Mouse (Mus musculus) midbrain, embryonic 16.5 days (tissue): ENCODE measurements at regions not wholly inside any gene's neighbourhood (a gene's known extent, or its start where the extent isn't known, plus 50 kb on each side); places are given as distances from the start of the nearest gene placed in this dataset.

ENCODE experiments used
- ATAC-seq: fragments of 200-750 bp; cut with Nextera tagmentation; 2 replicates; pipeline ENCODE4 v1.8.0; 2017; ENCODE audit warnings: moderate TSS enrichment
- H3K27ac ChIP-seq: fragments of 300-500 bp; sonication (generic); 2 replicates; pipeline ENCODE4 v1.5.1; 2014; ENCODE audit warnings: mild to moderate bottlenecking, low read length, mixed read lengths
- H3K27me3 ChIP-seq: fragments of 300-500 bp; sonication (generic); 2 replicates; pipeline ENCODE4 v1.6.1; 2014; ENCODE audit warnings: low read depth, low read length, mixed read lengths; ENCODE audit not compliant: control insufficient read depth, insufficient read depth
- H3K36me3 ChIP-seq: fragments of 300-500 bp; sonication (generic); 2 replicates; pipeline ENCODE4 v1.6.1; 2014; ENCODE audit warnings: mild to moderate bottlenecking, low read length, moderate library complexity, mixed read lengths; ENCODE audit not compliant: control insufficient read depth, insufficient read depth
- H3K4me1 ChIP-seq: fragments of 300-500 bp; sonication (generic); 2 replicates; pipeline ENCODE4 v1.6.1; 2014; ENCODE audit warnings: mild to moderate bottlenecking, low read length, mixed read lengths; ENCODE audit not compliant: control insufficient read depth, insufficient read depth
- H3K4me2 ChIP-seq: fragments of 300-500 bp; sonication (generic); 2 replicates; pipeline ENCODE4 v1.6.1; 2014; ENCODE audit warnings: mild to moderate bottlenecking, low read length, mixed read lengths
- H3K4me3 ChIP-seq: fragments of 300-500 bp; sonication (generic); 2 replicates; pipeline ENCODE4 v1.5.1; 2014; ENCODE audit warnings: low read depth, mild to moderate bottlenecking, low read length, moderate library complexity, mixed read lengths
- H3K9ac ChIP-seq: fragments of 300-500 bp; sonication (generic); 2 replicates; pipeline ENCODE4 v1.6.1; 2014; ENCODE audit warnings: low read depth, low read length, mixed read lengths
- H3K9me3 ChIP-seq: fragments of 300-500 bp; sonication (generic); replicated peaks from 2 replicates; pipeline ENCODE4 v1.6.1; 2014; ENCODE audit warnings: mild to moderate bottlenecking, low read length, mixed read lengths; ENCODE audit not compliant: control insufficient read depth, poor library complexity, severe bottlenecking
- WGBS: fragments of 180-500 bp; shearing (Covaris S2); extraction: QIAGEN DNeasy Blood & Tissue Kit; methylation state at CpG from one replicate; pipeline ENCODE4 v1.1.7; 2014; 5-methylcytosine and 5-hydroxymethylcytosine counted together

GRCm38 (mm10) chr13:85570886-85571527 is 282.1 kb upstream of the Rasa1 start:
- H3K27me3 ChIP-seq = no peaks in the 10 kb centered on the region
- no peaks in the 10 kb centered on the region for H3K4me1 ChIP-seq
- H3K4me2 ChIP-seq = no peak overlapping the region
- WGBS = 75% methylated on average over 2 of the region's 2 CpGs
- no peak for ATAC-seq
- no peaks in the 10 kb centered on the region for H3K36me3 ChIP-seq
- no peak overlapping the region for H3K4me3 ChIP-seq
- H3K9me3 ChIP-seq = no peaks in the 10 kb centered on the region
- no peak overlapping the region for H3K9ac ChIP-seq
- H3K27ac ChIP-seq = no peak overlapping the region

GRCm38 (mm10) chr13:85557821-85558220 is 268.9 kb upstream of the Rasa1 start:
- ATAC-seq = no peak
- H3K4me3 ChIP-seq = no peak overlapping the region
- WGBS = 91% methylated on average over 2 of the region's 2 CpGs
- H3K27ac ChIP-seq = no peak overlapping the region
- no peaks in the 10 kb centered on the region for H3K9me3 ChIP-seq
- H3K4me1 ChIP-seq = no peaks in the 10 kb centered on the region
- H3K4me2 ChIP-seq = no peak overlapping the region
- no peaks in the 10 kb centered on the region for H3K27me3 ChIP-seq
- H3K9ac ChIP-seq = no peak overlapping the region
- no peaks in the 10 kb centered on the region for H3K36me3 ChIP-seq

- 7% methylated on average over 5 of the region's 5 CpGs for WGBS
- H3K4me1 ChIP-seq = no peaks in the 10 kb centered on the region
- no peaks in the 10 kb centered on the region for H3K9me3 ChIP-seq
- no peak overlapping the region for H3K4me3 ChIP-seq
- ATAC-seq = peak; percentile 78; the same call in 1 of the 2 replicates
- H3K4me2 ChIP-seq = no peak overlapping the region
- no peaks in the 10 kb centered on the region for H3K36me3 ChIP-seq
- no peak overlapping the region for H3K27ac ChIP-seq
- H3K9ac ChIP-seq = no peak overlapping the region
- no peaks in the 10 kb centered on the region for H3K27me3 ChIP-seq
Measured at GRCm38 (mm10) chr13:85556101-85556853, 267.3 kb upstream of the Rasa1 start.

GRCm38 (mm10) chr13:85553072-85553471 is 264.1 kb upstream of the Rasa1 start:
- no peaks in the 10 kb centered on the region for H3K27me3 ChIP-seq
- H3K4me3 ChIP-seq = no peak overlapping the region
- H3K9me3 ChIP-seq = no peaks in the 10 kb centered on the region; the same call in 1 of the 2 replicates
- H3K27ac ChIP-seq = no peak overlapping the region
- ATAC-seq = no peak
- no peaks in the 10 kb centered on the region for H3K36me3 ChIP-seq
- WGBS = 83% methylated on average over 3 of the region's 3 CpGs
- no peaks in the 10 kb centered on the region for H3K4me1 ChIP-seq
- H3K9ac ChIP-seq = no peak overlapping the region
- H3K4me2 ChIP-seq = no peak overlapping the region

- H3K9me3 ChIP-seq = no peaks in the 10 kb centered on the region
- H3K4me3 ChIP-seq = no peak overlapping the region
- WGBS = 88% methylated on average over 1 of the region's 1 CpGs
- no peak for ATAC-seq
- no peaks in the 10 kb centered on the region for H3K36me3 ChIP-seq
- H3K27me3 ChIP-seq = no peaks in the 10 kb centered on the region
- H3K27ac ChIP-seq = no peak overlapping the region
- H3K9ac ChIP-seq = no peak overlapping the region
- H3K4me2 ChIP-seq = no peak overlapping the region
- no peaks in the 10 kb centered on the region for H3K4me1 ChIP-seq
Measured at GRCm38 (mm10) chr13:85509671-85510070, 220.7 kb upstream of the Rasa1 start.

GRCm38 (mm10) chr13:85508552-85508951 is 219.6 kb upstream of the Rasa1 start:
- Histone ChIP-seq H3K27me3 (no peaks in the 10 kb centered on the region), H3K9ac (no peak overlapping the region), H3K27ac (no peak overlapping the region), H3K4me2 (no peak overlapping the region), H3K9me3 (no peaks in the 10 kb centered on the region), H3K36me3 (no peaks in the 10 kb centered on the region), H3K4me3 (no peak overlapping the region), H3K4me1 (no peaks in the 10 kb centered on the region)
- 83% methylated on average over 1 of the region's 1 CpGs for WGBS
- no peak for ATAC-seq

GRCm38 (mm10) chr13:85507374-85508101 is 218.6 kb upstream of the Rasa1 start:
- no peak for ATAC-seq
- Histone ChIP-seq H3K4me1 (no peaks in the 10 kb centered on the region), H3K27ac (no peak overlapping the region), H3K4me3 (no peak overlapping the region), H3K9me3 (no peaks in the 10 kb centered on the region), H3K4me2 (no peak overlapping the region), H3K36me3 (no peaks in the 10 kb centered on the region), H3K9ac (no peak overlapping the region), H3K27me3 (no peaks in the 10 kb centered on the region)
- WGBS = 65% methylated on average over 6 of the region's 6 CpGs

- Histone ChIP-seq H3K27ac (no peak overlapping the region), H3K4me2 (no peak overlapping the region), H3K36me3 (no peaks in the 10 kb centered on the region), H3K27me3 (no peaks in the 10 kb centered on the region), H3K4me3 (no peak overlapping the region), H3K9ac (no peak overlapping the region), H3K9me3 (no peaks in the 10 kb centered on the region), H3K4me1 (no peaks in the 10 kb centered on the region)
- 65% methylated on average over 1 of the region's 1 CpGs for WGBS
- no peak for ATAC-seq
Measured at GRCm38 (mm10) chr13:85506875-85507274, 217.9 kb upstream of the Rasa1 start.

- Histone ChIP-seq H3K9ac (no peak overlapping the region), H3K4me2 (no peak overlapping the region), H3K27me3 (no peaks in the 10 kb centered on the region), H3K27ac (no peak overlapping the region), H3K4me3 (no peak overlapping the region), H3K4me1 (no peaks in the 10 kb centered on the region), H3K9me3 (no peaks in the 10 kb centered on the region), H3K36me3 (no peaks in the 10 kb centered on the region)
- no peak for ATAC-seq
- 60% methylated on average over 1 of the region's 1 CpGs for WGBS
Measured at GRCm38 (mm10) chr13:85506030-85506429, 217.1 kb upstream of the Rasa1 start.
